Comparison of ENCODE assay signal across 8 mouse cellular contexts in the genomic region with DNA sequence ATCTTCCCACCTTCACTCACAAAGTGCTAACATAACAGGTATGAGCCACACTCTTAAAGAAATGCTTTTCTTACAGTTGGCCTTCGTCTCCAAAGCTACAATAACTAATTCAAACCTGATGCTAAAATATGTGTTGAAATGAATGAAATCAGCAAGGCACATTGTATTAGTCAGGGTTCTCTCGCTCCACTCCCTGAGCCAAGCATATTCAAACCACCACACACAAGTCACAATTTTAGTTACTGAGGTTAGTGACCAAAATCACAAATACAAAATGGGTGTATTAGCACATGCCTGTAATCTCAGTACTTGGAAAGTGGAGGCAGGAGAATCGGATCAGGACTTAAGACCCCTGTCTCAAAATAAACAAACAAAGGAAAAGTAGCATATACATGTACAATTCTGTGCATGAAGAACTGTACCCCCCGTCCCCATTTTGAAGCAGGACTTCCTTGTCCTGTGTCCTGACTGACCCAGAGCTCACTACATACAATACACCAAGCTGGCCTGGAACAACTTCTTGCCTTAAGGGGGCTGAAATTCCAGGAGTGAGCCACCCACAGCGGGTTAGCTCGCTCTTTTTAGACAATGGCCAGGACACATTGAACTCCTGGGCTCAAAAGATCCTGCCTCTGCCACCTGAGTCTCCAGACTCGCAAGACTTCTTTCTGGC. TPM values are rescaled to one million over a fixed set of nuclear protein-coding genes. Genes with fewer than 3 reads are reported as not detected.
DNase-seq lines count a peak whose midpoint lies in the region; ATAC-seq and TF ChIP-seq lines count a peak whose summit lies in the region.

No protein-coding gene starts in this region.

- WGBS in kidney, embryonic 15.5 days: 21% methylated on average over 7 of the region's 7 CpGs
- WGBS in forebrain, postnatal 0 days: 18% methylated on average over 7 of the region's 7 CpGs

- peak overlapping the region; percentile 86 for H3K4me2 ChIP-seq in kidney, embryonic 15.5 days
- peak overlapping the region; percentile 90 for H3K4me2 ChIP-seq in forebrain, postnatal 0 days (ENCODE audit: low read depth)

- H3K9ac ChIP-seq in kidney, embryonic 15.5 days: peak overlapping the region; percentile 81
- peak overlapping the region; percentile 99 for H3K9ac ChIP-seq in forebrain, postnatal 0 days

- H3K27me3 ChIP-seq in kidney, embryonic 15.5 days: no peaks in the 10 kb centered on the region
- H3K27me3 ChIP-seq in forebrain, postnatal 0 days (ENCODE audit: insufficient read depth, low read length): no peaks in the 10 kb centered on the region

- H3K9me3 ChIP-seq in kidney, embryonic 15.5 days (replicated peaks): no peaks in the 10 kb centered on the region
- H3K9me3 ChIP-seq in forebrain, postnatal 0 days (ENCODE audit: low read length): no peaks in the 10 kb centered on the region

- DNase-seq in kidney, adult 18-20 months: no peak
- peak; percentile 72 for DNase-seq in NIH3T3 (ENCODE audit: low read depth)
- DNase-seq in forebrain, postnatal 0 days: no peak
- DNase-seq in urinary bladder, postnatal 25 days (ENCODE audit: low spot score): no peak
- no peak for DNase-seq in frontal cortex, postnatal 10 days (ENCODE audit: low spot score in 2 of 2)
- no peak for DNase-seq in cerebellum, postnatal 14 days

- H3K27ac ChIP-seq in kidney, embryonic 15.5 days: peak overlapping the region; percentile 94
- H3K27ac ChIP-seq in forebrain, postnatal 0 days (ENCODE audit: low read depth, low read length): peak overlapping the region; percentile 93

- H3K4me3 ChIP-seq in kidney, embryonic 15.5 days (replicated peaks): peak overlapping the region; percentile 72
- peak overlapping the region; percentile 59 for H3K4me3 ChIP-seq in forebrain, postnatal 0 days (ENCODE audit: low read depth, low read length)

- H3K4me1 ChIP-seq in kidney, embryonic 15.5 days: peaks cover 28% of the 10 kb centered on the region
- peaks cover 14% of the 10 kb centered on the region; the same call in 1 of the 2 replicates for H3K4me1 ChIP-seq in forebrain, postnatal 0 days (ENCODE audit: insufficient read depth)

- no peak for TF ChIP-seq CTCF in forebrain, postnatal 0 days (IDR thresholded peaks at IDR 0.05; ENCODE audit: low read depth)

- peak; percentile 17; the same call in 1 of the 2 replicates for ATAC-seq in kidney, embryonic 15.5 days (replicated peaks; ENCODE audit: low FRiP score)
- ATAC-seq in forebrain, postnatal 0 days: no peak
- 0 out of 2 replicates have a peak, but pooled peaks have one; percentile 17 for ATAC-seq in megakaryocyte progenitor cell, adult 5-6 weeks (replicated peaks; ENCODE audit: poor library complexity)

- H3K36me3 ChIP-seq in kidney, embryonic 15.5 days: peaks cover 31% of the 10 kb centered on the region
- H3K36me3 ChIP-seq in forebrain, postnatal 0 days (ENCODE audit: insufficient read depth): peaks cover 14% of the 10 kb centered on the region; the same call in 1 of the 2 replicates

RNA-seq across cellular contexts. Expression of gene Ndufs3, which starts 12.1 kb away (rescaled TPM):
- polyA plus RNA-seq in kidney, embryonic 15.5 days (2015; fragmentation: Nextera tagmentation; extraction: Ambion mirVana): 232 and 236 TPM in 2 replicates
- 156 and 190 TPM in 2 replicates for total RNA-seq in forebrain, postnatal 0 days (2014; rRNA removed)
- polyA plus RNA-seq in forebrain, postnatal 0 days (2015; fragmentation: Nextera tagmentation; extraction: Ambion mirVana): 248 and 283 TPM in 2 replicates
- total RNA-seq in megakaryocyte progenitor cell, adult 5-6 weeks (2015): 156 and 172 TPM in 2 replicates
- total RNA-seq in megakaryocyte progenitor cell, adult 5-6 weeks (2017): 68.0 and 89.2 TPM in 2 replicates

RNA-seq across cellular contexts. Expression of gene Kbtbd4, which starts 12.2 kb away (rescaled TPM):
- 39.2 and 42.4 TPM in 2 replicates for polyA plus RNA-seq in kidney, embryonic 15.5 days (2015; fragmentation: Nextera tagmentation; extraction: Ambion mirVana)
- 49.5 and 59.4 TPM in 2 replicates for total RNA-seq in forebrain, postnatal 0 days (2014; rRNA removed)
- polyA plus RNA-seq in forebrain, postnatal 0 days (2015; fragmentation: Nextera tagmentation; extraction: Ambion mirVana): 54.3 and 60.3 TPM in 2 replicates
- 10.0 and 16.4 TPM in 2 replicates for total RNA-seq in megakaryocyte progenitor cell, adult 5-6 weeks (2015)
- total RNA-seq in megakaryocyte progenitor cell, adult 5-6 weeks (2017): 15.1 and 17.6 TPM in 2 replicates

RNA-seq across cellular contexts. Expression of gene Celf1, which starts 23.5 kb away (rescaled TPM):
- 104 and 107 TPM in 2 replicates for polyA plus RNA-seq in kidney, embryonic 15.5 days (2015; fragmentation: Nextera tagmentation; extraction: Ambion mirVana)
- total RNA-seq in forebrain, postnatal 0 days (2014; rRNA removed): 74.5 and 83.7 TPM in 2 replicates
- 56.9 and 72.2 TPM in 2 replicates for polyA plus RNA-seq in forebrain, postnatal 0 days (2015; fragmentation: Nextera tagmentation; extraction: Ambion mirVana)
- 34.0 and 42.8 TPM in 2 replicates for total RNA-seq in megakaryocyte progenitor cell, adult 5-6 weeks (2015)
- total RNA-seq in megakaryocyte progenitor cell, adult 5-6 weeks (2017): 23.7 and 37.6 TPM in 2 replicates

RNA-seq across cellular contexts. Expression of gene C1qtnf4, which starts 31.0 kb away (rescaled TPM):
- polyA plus RNA-seq in kidney, embryonic 15.5 days (2015; fragmentation: Nextera tagmentation; extraction: Ambion mirVana): 9.0 and 9.2 TPM in 2 replicates
- 201 and 252 TPM in 2 replicates for total RNA-seq in forebrain, postnatal 0 days (2014; rRNA removed)
- polyA plus RNA-seq in forebrain, postnatal 0 days (2015; fragmentation: Nextera tagmentation; extraction: Ambion mirVana): 185 and 189 TPM in 2 replicates
- total RNA-seq in megakaryocyte progenitor cell, adult 5-6 weeks (2015): not detected in 2 replicates
- not detected in 2 replicates for total RNA-seq in megakaryocyte progenitor cell, adult 5-6 weeks (2017)
